Mouse (Mus musculus): Measurements from ENCODE around the gene Adamts7.

The Adamts7 gene

GRCm38 (mm10) chr9:90237232-90238062 is 74.6 kb downstream of the Adamts7 start:
- DNase-seq = no peak

- no peak for DNase-seq
These were observed 77.7 kb downstream of the Adamts7 start for GRCm38 (mm10) chr9:90240560-90240959.

- DNase-seq = no peak
These were observed 78.2 kb downstream of the Adamts7 start for GRCm38 (mm10) chr9:90241041-90241440.

GRCm38 (mm10) chr9:90241618-90242017 is 78.7 kb downstream of the Adamts7 start:
- DNase-seq = peak; percentile 28 to 50

GRCm38 (mm10) chr9:90242291-90242690 is 79.4 kb downstream of the Adamts7 start:
- DNase-seq = peak; percentile 24 to 41

GRCm38 (mm10) chr9:90242855-90243254 is 80.0 kb downstream of the Adamts7 start:
- DNase-seq = peak; percentile 22 to 29

GRCm38 (mm10) chr9:90244301-90245151 is 81.7 kb downstream of the Adamts7 start:
- DNase-seq = no peak

- no peak for DNase-seq
These were observed 82.3 kb downstream of the Adamts7 start for GRCm38 (mm10) chr9:90245206-90245605.

GRCm38 (mm10) chr9:90245781-90246180 is 82.9 kb downstream of the Adamts7 start:
- DNase-seq = no peak

GRCm38 (mm10) chr9:90247316-90247715 is 84.4 kb downstream of the Adamts7 start:
- DNase-seq = no peak

- no peak for DNase-seq
These were observed 85.5 kb downstream of the Adamts7 start for GRCm38 (mm10) chr9:90248326-90248725.

- DNase-seq = no peak
These were observed 86.2 kb downstream of the Adamts7 start for GRCm38 (mm10) chr9:90249036-90249435.

- no peak for DNase-seq
These were observed 87.4 kb downstream of the Adamts7 start for GRCm38 (mm10) chr9:90250141-90250775.

- DNase-seq = no peak
These were observed 88.3 kb downstream of the Adamts7 start for GRCm38 (mm10) chr9:90250964-90251750.

- DNase-seq = no peak
These were observed 90.3 kb downstream of the Adamts7 start for GRCm38 (mm10) chr9:90253181-90253580.

GRCm38 (mm10) chr9:90255844-90256405 is 93.1 kb downstream of the Adamts7 start:
- DNase-seq = peak in 1 of 2 experiments; percentile 15

- DNase-seq = no peak
These were observed 94.4 kb downstream of the Adamts7 start for GRCm38 (mm10) chr9:90257220-90257619.

Data from cerebellum, postnatal 14 days (tissue).